Mouse (Mus musculus): ENCODE measurements around the gene Ssx9. TPM values are rescaled to one million over a fixed set of nuclear protein-coding genes. Genes with fewer than 3 reads are reported as not detected.
"Not testable (repeated sequence)": the region's sequence is repeated elsewhere in the genome, so short reads cannot be mapped to it uniquely, and the experiment has no call there.

The Ssx9 gene
- not detected in 2 replicates for polyA plus RNA-seq (2015; fragmentation: Nextera tagmentation; extraction: Ambion mirVana)

DNA sequence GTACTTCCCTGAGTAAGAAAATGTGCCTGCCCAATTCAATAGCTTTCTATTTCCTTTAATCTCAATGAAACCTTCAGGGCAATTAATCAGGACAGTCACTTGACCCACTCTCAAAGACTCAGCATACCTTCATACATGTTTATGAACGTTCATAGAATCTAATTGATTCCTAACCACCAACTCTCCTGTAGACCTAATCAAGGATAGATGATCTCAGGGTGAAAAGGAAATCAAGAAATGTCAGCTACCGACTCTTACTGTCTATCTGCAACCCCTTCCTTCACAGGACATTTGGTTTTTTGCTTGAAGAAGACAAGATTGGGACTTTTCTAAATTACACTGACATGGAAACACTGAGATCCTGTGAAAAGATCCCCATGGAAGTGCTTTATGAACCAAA, at the start of gene Ssx9:
Gene Ssx9, plus strand, starts transcription at position 301 of the 400 bp plus-strand sequence.
- not testable (repeated sequence) for H3K27me3 ChIP-seq; H3K9ac ChIP-seq (replicated peaks); H3K4me1 ChIP-seq (replicated peaks); ATAC-seq; H3K9me3 ChIP-seq; H3K4me2 ChIP-seq (replicated peaks); H3K27ac ChIP-seq; H3K4me3 ChIP-seq (replicated peaks); H3K36me3 ChIP-seq
- 63% methylated on average over 2 of the region's 2 CpGs for WGBS

- Histone ChIP-seq H3K36me3 (no peaks in the 10 kb centered on the region), H3K4me3 (replicated peaks) (no peak overlapping the region), H3K9me3 (peaks cover 7% of the 10 kb centered on the region), H3K27ac (no peak overlapping the region), H3K27me3 (no peaks in the 10 kb centered on the region), H3K9ac (replicated peaks) (no peak overlapping the region), H3K4me1 (replicated peaks) (no peaks in the 10 kb centered on the region), H3K4me2 (replicated peaks) (no peak overlapping the region)
- no peak for ATAC-seq
- 53% methylated on average over 5 of the region's 5 CpGs for WGBS
These were observed 15.3 kb upstream of the Ssx9 start for GRCm38 (mm10) chrX:8732907-8733306.

DNA sequence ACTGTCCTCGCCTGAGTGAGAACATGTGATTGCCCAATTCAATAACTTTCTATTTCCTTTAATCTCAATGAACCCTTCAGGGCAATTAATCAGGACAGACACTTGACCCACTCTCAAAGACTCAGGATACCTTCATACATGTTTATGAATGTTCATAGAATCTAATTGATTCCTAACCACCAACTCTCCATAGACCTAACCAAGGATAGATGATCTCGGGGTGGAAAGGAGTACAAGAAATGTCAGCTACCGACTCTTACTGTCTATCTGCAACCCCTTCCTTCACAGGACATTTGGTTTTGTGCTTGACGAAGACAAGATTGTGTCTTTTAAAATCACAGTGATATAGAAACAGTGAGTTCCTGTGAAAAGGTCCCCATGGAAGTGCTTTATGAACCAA, 55.2 kb downstream of the Ssx9 start, which contains the start of gene Ssxb5:
Gene Ssxb5, plus strand, starts transcription at position 301 of the 400 bp plus-strand sequence.
- H3K4me1 ChIP-seq (replicated peaks); H3K27me3 ChIP-seq; H3K36me3 ChIP-seq; H3K4me2 ChIP-seq (replicated peaks); H3K9ac ChIP-seq (replicated peaks); H3K27ac ChIP-seq; H3K9me3 ChIP-seq; H3K4me3 ChIP-seq (replicated peaks); ATAC-seq: not testable (repeated sequence)
- WGBS = 81% methylated on average over 4 of the region's 4 CpGs

Other genes starting within 250 kb of the Ssx9 start
- gene Gm14459, start 223.5 kb upstream of the Ssx9 start, polyA plus RNA-seq (2015; fragmentation: Nextera tagmentation; extraction: Ambion mirVana) = not detected in 2 replicates
- not detected in 2 replicates for gene Ssxb6, start 200.2 kb upstream of the Ssx9 start, polyA plus RNA-seq (2015; fragmentation: Nextera tagmentation; extraction: Ambion mirVana)
- not detected in 2 replicates for gene Ssxb3, start 156.6 kb upstream of the Ssx9 start, polyA plus RNA-seq (2015; fragmentation: Nextera tagmentation; extraction: Ambion mirVana)
- not detected in 2 replicates for gene Ssxb8, start 57.6 kb upstream of the Ssx9 start, polyA plus RNA-seq (2015; fragmentation: Nextera tagmentation; extraction: Ambion mirVana)
- not detected in 2 replicates for gene Ssxb5, start 55.3 kb downstream of the Ssx9 start, polyA plus RNA-seq (2015; fragmentation: Nextera tagmentation; extraction: Ambion mirVana)
- not detected in 2 replicates for gene Gm6592, start 95.6 kb downstream of the Ssx9 start, polyA plus RNA-seq (2015; fragmentation: Nextera tagmentation; extraction: Ambion mirVana)
- not detected in 2 replicates for gene Gm5751, start 125.8 kb downstream of the Ssx9 start, polyA plus RNA-seq (2015; fragmentation: Nextera tagmentation; extraction: Ambion mirVana)
- 18.1 and 21.2 TPM in 2 replicates for gene B630019K06Rik, start 143.9 kb downstream of the Ssx9 start, polyA plus RNA-seq (2015; fragmentation: Nextera tagmentation; extraction: Ambion mirVana)
- gene Fthl17b, start 214.5 kb downstream of the Ssx9 start, polyA plus RNA-seq (2015; fragmentation: Nextera tagmentation; extraction: Ambion mirVana) = not detected in 2 replicates
- not detected in 2 replicates for gene Fthl17c, start 228.1 kb downstream of the Ssx9 start, polyA plus RNA-seq (2015; fragmentation: Nextera tagmentation; extraction: Ambion mirVana)
- gene Fthl17d, start 238.3 kb downstream of the Ssx9 start, polyA plus RNA-seq (2015; fragmentation: Nextera tagmentation; extraction: Ambion mirVana) = not detected in 2 replicates